Mouse (Mus musculus) CH12.LX (cell line): Measurements from ENCODE around the gene Pcyox1. TPM values are rescaled to one million over a fixed set of nuclear protein-coding genes. Genes with fewer than 3 reads are reported as not detected.

Experiments
- DNase-seq: peaks from one replicate; pipeline ENCODE4 v3.0.0-alpha.2; 2013; ENCODE audit errors: extremely low read depth
- H3K27ac ChIP-seq: 2 replicates; pipeline ENCODE4 v1.5.1; 2012; ENCODE audit warnings: low read depth, mild to moderate bottlenecking, control low read depth, moderate library complexity; ENCODE audit not compliant: insufficient read depth
- H3K27me3 ChIP-seq: replicated peaks from 2 replicates; pipeline ENCODE3; 2012; ENCODE audit warnings: inconsistent platforms
- H3K36me3 ChIP-seq, 2 experiments: replicated peaks in 1 of 2; 2 replicates each; pipeline versions ENCODE3 to v1.6.1; 2012; ENCODE audit warnings: inconsistent platforms in 1 of 2, low read length in 1 of 2, mild to moderate bottlenecking in 1 of 2, mixed read lengths in 1 of 2, moderate library complexity in 1 of 2; ENCODE audit not compliant: control insufficient read depth in 1 of 2, insufficient read depth in 1 of 2
- H3K4me1 ChIP-seq, 2 experiments: 2 replicates each; pipeline ENCODE4 v1.6.1; 2012; ENCODE audit warnings: inconsistent platforms in 1 of 2, moderate library complexity in 1 of 2; ENCODE audit not compliant: insufficient read depth in 2 of 2, control insufficient read depth in 1 of 2
- H3K4me2 ChIP-seq: 2 replicates; pipeline ENCODE4 v1.6.1; 2012; ENCODE audit warnings: low read depth, mild to moderate bottlenecking, control low read depth; ENCODE audit not compliant: poor library complexity, insufficient read depth, severe bottlenecking
- H3K4me3 ChIP-seq, 3 experiments: fragments of 150-350 bp in 1 of 3; sonication (generic) in 1 of 3; replicated peaks in 1 of 3; 2 replicates each; pipeline versions ENCODE3 to v1.5.1; 2011 to 2012; ENCODE audit warnings: low read depth in 2 of 3, low read length in 2 of 3, mild to moderate bottlenecking in 2 of 3, moderate library complexity in 2 of 3, control low read depth in 1 of 3, improper control_type of control experiment in 1 of 3, inconsistent platforms in 1 of 3, mixed read lengths in 1 of 3; ENCODE audit not compliant: poor library complexity in 1 of 3
- H3K79me2 ChIP-seq: replicated peaks from 2 replicates; pipeline ENCODE4 v1.6.1; 2012; ENCODE audit warnings: mild to moderate bottlenecking, moderate library complexity; ENCODE audit not compliant: control insufficient read depth, poor library complexity, insufficient read depth, severe bottlenecking; ENCODE audit errors: extremely low read depth
- H3K9ac ChIP-seq: 2 replicates; pipeline ENCODE4 v1.6.1; 2012; ENCODE audit warnings: low read depth, mild to moderate bottlenecking, control low read depth, moderate library complexity; ENCODE audit not compliant: insufficient read depth
- H3K9me3 ChIP-seq: replicated peaks from 2 replicates; pipeline ENCODE3; 2012; ENCODE audit warnings: low read length, inconsistent platforms, mixed read lengths
- CHD1 ChIP-seq: IDR thresholded peaks from 2 replicates; pipeline ENCODE4 v1.6.1; 2012; ENCODE audit warnings: low read depth, low read length, improper control_type of control experiment, inconsistent platforms
- CHD2 ChIP-seq: IDR thresholded peaks from 2 replicates; pipeline ENCODE4 v1.6.1; 2011; ENCODE audit warnings: low read length, improper control_type of control experiment
- CTCF ChIP-seq, 2 experiments: IDR thresholded peaks in 1 of 2; conservative IDR thresholded peaks in 1 of 2; 2 replicates each; pipeline ENCODE4 v1.5.1; 2011 to 2012; ENCODE audit warnings: low read depth in 2 of 2, low read length in 2 of 2, improper control_type of control experiment in 1 of 2, inconsistent platforms in 1 of 2, mild to moderate bottlenecking in 1 of 2, moderate library complexity in 1 of 2
- E2F4 ChIP-seq: IDR thresholded peaks from 2 replicates; pipeline ENCODE4 v1.6.1; 2011; ENCODE audit warnings: low read depth, low read length, improper control_type of control experiment; ENCODE audit not compliant: insufficient replicate concordance
- ELF1 ChIP-seq: IDR thresholded peaks from 2 replicates; pipeline ENCODE4 v1.6.1; 2014; ENCODE audit warnings: low read depth, mild to moderate bottlenecking, inconsistent platforms, low read length, improper control_type of control experiment
- EP300 ChIP-seq: IDR thresholded peaks from 2 replicates; pipeline ENCODE4 v1.6.1; 2011; ENCODE audit warnings: low read length, improper control_type of control experiment
- GABPA ChIP-seq: IDR thresholded peaks from 2 replicates; pipeline ENCODE4 v1.6.1; 2012; ENCODE audit warnings: low read depth, low read length, improper control_type of control experiment, inconsistent platforms; ENCODE audit not compliant: insufficient replicate concordance
- IRF4 ChIP-seq: IDR thresholded peaks from 2 replicates; pipeline ENCODE4 v1.6.1; 2014; ENCODE audit warnings: low read depth, mild to moderate bottlenecking, inconsistent platforms, low read length, improper control_type of control experiment
- JUN ChIP-seq: IDR thresholded peaks from 2 replicates; pipeline ENCODE4 v1.6.1; 2011; ENCODE audit warnings: low read depth, mild to moderate bottlenecking, low read length, improper control_type of control experiment, moderate library complexity; ENCODE audit not compliant: insufficient read depth
- KAT2A ChIP-seq: IDR thresholded peaks from 2 replicates; pipeline ENCODE4 v1.6.1; 2012; ENCODE audit warnings: low read length, improper control_type of control experiment, inconsistent platforms; ENCODE audit not compliant: insufficient replicate concordance
- MAFK ChIP-seq: IDR thresholded peaks from 2 replicates; pipeline ENCODE4 v1.6.1; 2011; ENCODE audit warnings: low read length, improper control_type of control experiment; ENCODE audit not compliant: insufficient replicate concordance
- MXI1 ChIP-seq: IDR thresholded peaks from 2 replicates; pipeline ENCODE4 v1.6.1; 2011; ENCODE audit warnings: mild to moderate bottlenecking, low read depth, low read length, improper control_type of control experiment
- MYC ChIP-seq: IDR thresholded peaks from 2 replicates; pipeline ENCODE4 v1.6.1; 2011; ENCODE audit warnings: low read depth, mild to moderate bottlenecking, improper control_type of control experiment, low read length
- RAD21 ChIP-seq: IDR thresholded peaks from 2 replicates; pipeline ENCODE4 v1.6.1; 2011; ENCODE audit warnings: low read depth, mild to moderate bottlenecking, low read length, improper control_type of control experiment, moderate library complexity
- SIN3A ChIP-seq: IDR thresholded peaks from 2 replicates; pipeline ENCODE4 v1.6.1; 2012; ENCODE audit warnings: low read length, improper control_type of control experiment, inconsistent platforms
- SMC3 ChIP-seq: IDR thresholded peaks from 2 replicates; pipeline ENCODE4 v1.6.1; 2011; ENCODE audit warnings: low read depth, low read length, improper control_type of control experiment
- TBP ChIP-seq: conservative IDR thresholded peaks from 2 replicates; pipeline ENCODE4 v1.6.1; 2011; ENCODE audit warnings: low read depth, low read length, improper control_type of control experiment
- TCF12 ChIP-seq: IDR thresholded peaks from 2 replicates; pipeline ENCODE4 v1.6.1; 2014; ENCODE audit warnings: low read depth, mild to moderate bottlenecking, inconsistent platforms, low read length, improper control_type of control experiment
- UBTF ChIP-seq: IDR thresholded peaks from 2 replicates; pipeline ENCODE4 v1.6.1; 2012; ENCODE audit warnings: low read depth, mild to moderate bottlenecking, inconsistent platforms, low read length, improper control_type of control experiment, moderate library complexity
- ZC3H11A ChIP-seq: IDR thresholded peaks from 2 replicates; pipeline ENCODE4 v1.6.1; 2012; ENCODE audit warnings: low read depth, mild to moderate bottlenecking, inconsistent platforms, low read length, improper control_type of control experiment
- ZNF384 ChIP-seq: IDR thresholded peaks from 2 replicates; pipeline ENCODE4 v1.6.1; 2012; ENCODE audit warnings: low read depth, low read length, improper control_type of control experiment, inconsistent platforms
- dilution Hi-C: fragments of 300-500 bp; cut with MboI; formaldehyde crosslinking; loops from 2 replicates; pipeline ENCODE4 v1.14.3; 2020; ENCODE audit warnings: low sequenced_read_pairs; ENCODE audit not compliant: extremely low pct_unique_long_range_greater_than_20kb, extremely low pct_ligation_motif_present
- in situ Hi-C: fragments of 300-500 bp; cut with MboI; formaldehyde crosslinking; loops from 3 replicates; pipeline ENCODE4 v1.14.3; 2019; ENCODE audit warnings: low sequenced_read_pairs, low pct_ligation_motif_present, low pct_unique_long_range_greater_than_20kb, mixed read lengths
- polyA plus RNA-seq: library from polyadenylated mRNA; unstranded; fragments of >175 nt; gene quantifications from 2 replicates; pipeline ENCODE4 v1.2.1, GENCODE M21; 2012; ENCODE audit warnings: low read depth; ENCODE audit not compliant: insufficient read length
- total RNA-seq, 2 experiments: library from RNA; depleted of rRNA; stranded (reverse); fragments of 300-350 nt in 1 of 2; fragments of >200 nt in 1 of 2; gene quantifications; 2 replicates each; pipeline ENCODE4 v1.2.3; 2012 to 2014

Pcyox1 gene
- total and polyA plus RNA-seq, 3 experiments = 8.7 to 12.9 (median 12.8) TPM

- H3K9me3 ChIP-seq = peaks cover 6% of the 10 kb centered on the region
- H3K4me2 ChIP-seq = peak overlapping the region; percentile 98
- peak overlapping the region; percentile 72 for H3K9ac ChIP-seq
- peaks cover 9 to 24% of the 10 kb centered on the region in 2 experiments for H3K36me3 ChIP-seq
- in situ Hi-C loops = loop anchor here (5.0 to 25.0 kb wide), 3 partner anchors 38 to 352 kb away; partner anchors contain the start of genes Figla and Tia1
- DNase-seq = peak; percentile 80
- H3K27ac ChIP-seq = 0 out of 2 replicates have a peak overlapping the region, but pooled peaks have one; percentile 8
- peak overlapping the region; percentile 37 to 92 (median 71) for H3K4me3 ChIP-seq
- dilution Hi-C loops = no loop called here
- TF ChIP-seq CHD1 (no peak), IRF4 (no peak), ZNF384 (peak; percentile 91), KAT2A (no peak), CHD2 (no peak), E2F4 (no peak), TBP (no peak), RAD21 (peak; percentile 95), ELF1 (no peak), JUN (no peak), MYC (peak; percentile 18; the same call in 1 of the 2 replicates), CTCF (conservative IDR thresholded peaks at IDR 0.05 in 1 of 2, IDR thresholded peaks at IDR 0.05 in 1 of 2; ENCODE audit: low read depth in 2 of 2, low read length in 2 of 2) (peak; percentile 90 to 97), EP300 (no peak), SIN3A (no peak), TCF12 (no peak), SMC3 (peak; percentile 75), ZC3H11A (peak; percentile 12; the same call in 1 of the 2 replicates), GABPA (no peak), MXI1 (peak; percentile 45), MAFK (no peak)
- TF ChIP-seq, all 38 proteins: peak for 7
- H3K27me3 ChIP-seq = peaks cover 38% of the 10 kb centered on the region
- H3K79me2 ChIP-seq = peaks cover 18% of the 10 kb centered on the region
- H3K4me1 ChIP-seq = peaks cover 0 to 16% of the 10 kb centered on the region in 2 experiments; a peak in 3 of 4 replicates
Observed at GRCm38 (mm10) chr6:86364442-86365141, 32.4 kb downstream of the Pcyox1 start.

- dilution Hi-C loops (no loop called here), in situ Hi-C loops (loop anchor here (5.0 to 25.0 kb wide), 2 partner anchors 234 to 349 kb away; partner anchors contain the start of gene Figla)
- H3K4me1 ChIP-seq = peaks cover 0 to 5% of the 10 kb centered on the region in 2 experiments; a peak in 1 of 4 replicates
Observed at GRCm38 (mm10) chr6:86361373-86361772, 35.6 kb downstream of the Pcyox1 start.

More at GRCm38 (mm10) chr6:86361373-86361772, 35.6 kb downstream of the Pcyox1 start:
- Histone ChIP-seq H3K79me2 (peaks cover 7% of the 10 kb centered on the region), H3K4me3 (no peak overlapping the region), H3K36me3 (no peaks in the 10 kb centered on the region), H3K9ac (no peak overlapping the region), H3K27ac (no peak overlapping the region), H3K9me3 (peaks cover 6% of the 10 kb centered on the region), H3K27me3 (peaks cover 68% of the 10 kb centered on the region), H3K4me2 (no peak overlapping the region)
- TF ChIP-seq CTCF (conservative IDR thresholded peaks at IDR 0.05 in 1 of 2, IDR thresholded peaks at IDR 0.05 in 1 of 2; ENCODE audit: low read depth in 2 of 2, low read length in 2 of 2) (peak in 1 of 2 experiments; percentile 25; a peak in 1 of 4 replicates), UBTF (no peak)
- DNase-seq = no peak
